Mouse (Mus musculus): ENCODE data around the gene Clmn. TPM values are rescaled to one million over a fixed set of nuclear protein-coding genes. Genes with fewer than 3 reads are reported as not detected.

The Clmn gene
- total RNA-seq, 2 experiments from 2014 or later: 12.8 to 15.9 TPM

DNA sequence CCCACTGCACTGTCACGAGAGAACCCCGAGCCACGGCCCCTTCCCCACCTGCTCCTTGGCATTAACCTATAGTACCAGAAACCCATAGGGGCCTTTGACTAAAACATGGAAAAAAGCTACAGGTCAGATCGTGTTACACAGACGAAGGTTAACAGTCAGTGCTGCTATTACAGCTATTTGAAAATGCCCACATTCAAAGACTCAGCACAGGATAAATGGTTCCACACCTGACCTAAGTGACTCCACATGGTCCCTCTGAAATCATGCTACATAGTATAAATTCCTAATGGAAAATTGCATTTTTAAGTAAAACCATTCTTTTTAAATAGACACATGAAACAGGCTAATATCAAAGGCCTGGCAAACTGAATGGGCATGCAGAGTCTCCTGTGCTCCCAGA is 148.5 kb downstream of the Clmn start:
- no peak for DNase-seq (ENCODE audit: low spot score in 2 of 2)

DNA sequence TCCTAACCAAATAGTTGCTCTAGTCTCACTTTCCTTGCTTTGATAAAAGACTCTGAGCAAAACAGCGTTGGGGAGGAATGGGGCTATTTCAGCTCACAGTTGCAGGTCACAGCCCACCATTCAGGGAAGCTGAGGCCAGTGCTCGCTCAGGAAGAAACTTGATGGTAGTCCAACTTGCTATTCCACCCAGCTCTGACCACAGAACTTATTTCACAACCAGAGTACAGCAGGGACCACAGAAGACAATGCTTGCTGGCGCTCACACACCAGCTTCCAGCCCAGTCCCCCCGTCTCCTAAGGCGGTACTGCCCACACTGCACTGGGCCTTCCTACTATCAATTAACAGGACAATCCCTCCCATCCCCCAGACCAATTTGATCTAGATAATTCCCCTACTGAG is 149.4 kb downstream of the Clmn start:
- DNase-seq (ENCODE audit: low spot score in 2 of 2): no peak

Other genes with a start within 250 kb of the Clmn start
- gene Dicer1, start 113.1 kb downstream of the Clmn start, total RNA-seq (2021): 10 to 100 TPM; 35.5 to 51.5 TPM
- gene Syne3, start 144.7 kb upstream of the Clmn start, total RNA-seq (2021): 10 to 100 TPM in 1 of 2 experiments, 1 to 10 TPM in 1; 9.3 to 11.4 TPM
- gene Glrx5, start 167.6 kb upstream of the Clmn start, total RNA-seq (2021): 100 to 1,000 TPM; 115 to 227 TPM